Mouse (Mus musculus) splenic B cell, adult 2 months (primary cell): ENCODE data around the gene Pfdn6.
A peak's percentile ranks its signal among the peaks of the same experiment; 100 is the strongest.
"Not testable (repeated sequence)": the region's sequence is repeated elsewhere in the genome, so short reads cannot be mapped to it uniquely, and the experiment has no call there.

Experiments
- DNase-seq: peaks from one replicate; pipeline ENCODE4 v3.0.0-alpha.2; 2011; ENCODE audit warnings: low read depth, low spot score
- H3K27me3 ChIP-seq: 2 replicates; pipeline ENCODE4 v1.6.1; 2012; ENCODE audit warnings: mild to moderate bottlenecking, low read length, moderate library complexity, mixed read lengths; ENCODE audit not compliant: control insufficient read depth, poor library complexity, insufficient read depth, severe bottlenecking
- H3K36me3 ChIP-seq: 2 replicates; pipeline ENCODE4 v1.6.1; 2012; ENCODE audit warnings: mild to moderate bottlenecking, low read length, moderate library complexity, mixed read lengths; ENCODE audit not compliant: control insufficient read depth, poor library complexity, insufficient read depth, severe bottlenecking

Gene Pfdn6

DNA sequence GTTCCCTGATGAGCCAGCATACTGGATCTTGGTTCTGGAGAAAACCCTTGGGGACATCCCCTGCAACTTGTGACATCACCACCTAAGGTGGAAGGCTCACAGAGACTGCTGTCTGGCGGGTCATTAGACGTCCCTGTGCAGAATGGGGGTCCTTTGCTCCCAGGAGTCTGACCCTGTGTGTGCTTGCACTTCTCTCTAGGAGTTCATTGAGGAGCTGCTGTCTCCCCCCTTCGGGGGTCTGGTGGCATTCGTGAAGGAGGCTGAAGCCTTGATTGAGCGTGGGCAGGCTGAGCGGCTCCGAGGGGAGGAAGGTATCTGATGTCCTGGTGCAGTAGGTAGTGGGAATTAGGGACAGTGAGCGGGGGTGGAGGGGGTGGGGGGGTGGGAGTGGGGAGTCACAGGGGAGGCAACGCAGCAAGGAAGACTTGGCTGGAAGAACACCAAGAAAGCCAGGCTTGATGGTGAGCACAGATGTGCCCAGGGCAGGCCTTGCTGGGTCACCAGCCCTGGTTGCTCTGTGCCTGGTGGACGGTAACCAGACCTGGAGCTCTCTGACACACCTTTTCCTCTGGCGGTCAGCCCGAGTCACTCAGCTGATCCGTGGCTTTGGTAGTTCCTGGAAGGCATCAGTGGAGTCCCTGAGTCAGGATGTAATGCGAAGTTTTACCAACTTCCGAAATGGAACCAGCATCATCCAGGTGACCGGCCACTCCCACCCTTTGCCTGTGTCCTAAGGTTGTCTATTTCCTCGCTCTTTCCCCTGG lies 25.1 kb upstream of the Pfdn6 start:
- H3K27me3 ChIP-seq: no peaks in the 10 kb centered on the region
- no peak for DNase-seq
- H3K36me3 ChIP-seq: peaks cover 4% of the 10 kb centered on the region

DNA sequence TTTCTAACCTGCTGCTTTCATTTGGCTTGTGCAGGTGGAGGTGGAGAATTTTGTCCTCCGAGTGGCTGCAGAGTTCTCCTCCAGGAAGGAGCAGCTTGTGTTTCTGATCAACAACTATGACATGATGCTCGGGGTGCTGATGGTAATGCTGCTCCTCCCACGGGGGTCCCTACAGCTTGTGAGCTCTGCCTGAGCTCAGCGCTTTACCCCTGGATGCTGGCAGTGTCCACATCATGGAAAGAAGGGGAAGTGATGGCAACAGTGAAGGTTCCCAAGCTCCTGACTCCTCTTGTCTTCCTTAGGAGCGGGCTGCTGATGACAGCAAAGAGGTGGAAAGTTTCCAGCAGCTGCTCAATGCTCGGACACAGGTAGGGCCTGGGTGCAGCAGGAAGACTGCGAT lies 22.7 kb upstream of the Pfdn6 start:
- peaks cover 13% of the 10 kb centered on the region for H3K36me3 ChIP-seq
- no peak for DNase-seq
- no peaks in the 10 kb centered on the region for H3K27me3 ChIP-seq

GRCm38 (mm10) chr17:33959948-33960347 lies 19.8 kb upstream of the Pfdn6 start:
- Histone ChIP-seq H3K36me3 (peaks cover 14% of the 10 kb centered on the region), H3K27me3 (no peaks in the 10 kb centered on the region)
- no peak for DNase-seq

DNA sequence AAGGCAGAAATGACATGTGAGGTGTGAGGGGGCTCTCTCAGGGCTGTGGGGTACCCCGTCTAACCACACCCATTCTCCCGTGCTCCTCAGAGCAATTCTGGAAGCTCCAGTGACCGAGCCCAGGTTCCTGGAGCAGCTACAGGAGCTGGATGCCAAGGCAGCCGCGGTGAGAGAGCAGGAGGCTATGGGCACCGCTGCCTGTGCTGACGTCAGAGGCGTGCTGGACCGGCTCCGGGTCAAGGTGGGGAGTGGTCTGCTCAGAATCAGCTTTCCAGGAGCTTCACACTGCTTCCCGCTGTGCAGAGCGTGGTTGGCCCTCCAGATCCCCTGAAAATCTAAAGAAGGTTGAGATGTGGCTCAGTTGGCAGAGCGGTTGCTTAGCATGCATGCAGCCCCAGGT lies 19.0 kb upstream of the Pfdn6 start:
- no peak for DNase-seq
- Histone ChIP-seq H3K27me3 (no peaks in the 10 kb centered on the region), H3K36me3 (peaks cover 14% of the 10 kb centered on the region)

DNA sequence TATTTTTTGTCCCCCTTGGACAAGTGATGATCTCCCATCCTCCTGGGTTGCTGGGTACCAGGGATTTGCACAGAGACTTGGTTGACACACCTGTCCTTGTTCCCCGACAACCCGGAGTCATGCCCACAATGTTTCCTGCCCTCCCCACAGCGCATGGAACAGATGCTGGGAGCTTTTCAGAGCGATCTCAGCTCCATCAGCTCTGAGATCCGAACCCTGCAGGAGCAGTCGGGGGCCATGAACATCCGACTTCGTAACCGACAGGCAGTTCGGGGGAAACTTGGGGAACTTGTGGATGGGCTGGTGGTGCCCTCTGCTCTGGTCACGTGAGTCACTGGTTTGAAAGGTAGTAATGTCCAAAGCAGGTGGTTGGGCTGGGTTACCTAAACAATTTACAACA lies 18.3 kb upstream of the Pfdn6 start:
- no peak for DNase-seq
- Histone ChIP-seq H3K27me3 (no peaks in the 10 kb centered on the region), H3K36me3 (peaks cover 16% of the 10 kb centered on the region)

GRCm38 (mm10) chr17:33957493-33957892 lies 17.4 kb upstream of the Pfdn6 start:
- Histone ChIP-seq H3K27me3 (no peaks in the 10 kb centered on the region), H3K36me3 (peaks cover 14% of the 10 kb centered on the region)
- DNase-seq: no peak

DNA sequence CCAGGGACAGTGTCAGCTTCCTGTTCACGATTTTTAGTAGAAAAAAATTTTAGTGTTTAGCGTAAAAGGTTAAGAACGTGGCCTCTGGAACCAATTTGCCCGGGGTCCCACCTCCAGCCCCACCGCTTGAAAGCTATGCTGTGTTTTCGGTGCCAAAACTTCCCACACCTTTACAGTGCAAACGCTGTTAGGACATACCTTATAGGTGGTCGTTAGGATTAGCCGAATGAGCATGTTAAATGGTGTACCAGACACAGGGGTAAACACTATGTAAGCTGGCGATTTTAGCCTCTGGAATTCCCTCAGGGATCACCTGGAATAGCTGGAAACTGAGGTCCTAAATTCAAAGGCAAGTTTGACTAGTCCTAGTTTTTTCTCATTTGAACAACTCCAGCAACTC lies 16.2 kb upstream of the Pfdn6 start:
- peaks cover 15% of the 10 kb centered on the region for H3K36me3 ChIP-seq
- DNase-seq: no peak
- no peaks in the 10 kb centered on the region for H3K27me3 ChIP-seq

DNA sequence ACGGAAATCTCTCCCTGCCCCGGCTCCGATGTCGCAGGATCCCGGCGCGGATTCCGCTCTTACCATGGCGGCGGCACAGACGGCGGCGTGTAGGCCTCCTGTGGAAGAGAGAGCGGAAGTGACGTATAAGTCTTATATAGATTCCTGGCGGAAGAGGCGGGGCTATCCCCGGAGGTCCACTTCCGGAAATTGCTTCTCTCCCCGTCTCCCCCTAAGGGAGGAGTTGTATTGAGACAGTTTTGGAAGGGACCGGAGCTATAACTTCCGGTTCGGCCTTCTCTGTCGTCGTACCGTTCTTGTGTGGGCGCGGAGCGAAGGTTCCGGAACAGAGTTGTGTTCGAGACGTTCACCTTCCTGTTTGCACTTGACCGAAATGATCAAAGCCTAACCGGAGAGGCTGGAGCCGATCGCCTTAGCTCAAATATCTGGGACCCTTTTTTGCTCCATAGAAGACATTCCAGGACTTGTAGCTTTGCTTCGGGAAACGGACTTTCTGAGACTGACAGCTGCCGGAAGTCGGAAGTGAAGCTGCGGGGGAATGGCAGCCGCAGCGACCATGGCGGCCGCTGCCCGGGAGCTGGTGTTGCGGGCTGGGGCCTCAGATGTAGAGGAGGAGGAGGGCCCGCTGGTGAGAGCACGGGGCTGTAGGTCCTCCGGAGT lies 15.5 kb upstream of the Pfdn6 start, which contains the start of the genes Vps52 and Rps18:
Vps52 (plus strand) TSS at position 258 of the 660 bp plus-strand sequence.
Rps18 (minus strand) TSS at position 447 of the 660 bp plus-strand sequence.
- Histone ChIP-seq H3K27me3 (no peaks in the 10 kb centered on the region), H3K36me3 (peaks cover 13% of the 10 kb centered on the region)
- DNase-seq: peak; percentile 99

DNA sequence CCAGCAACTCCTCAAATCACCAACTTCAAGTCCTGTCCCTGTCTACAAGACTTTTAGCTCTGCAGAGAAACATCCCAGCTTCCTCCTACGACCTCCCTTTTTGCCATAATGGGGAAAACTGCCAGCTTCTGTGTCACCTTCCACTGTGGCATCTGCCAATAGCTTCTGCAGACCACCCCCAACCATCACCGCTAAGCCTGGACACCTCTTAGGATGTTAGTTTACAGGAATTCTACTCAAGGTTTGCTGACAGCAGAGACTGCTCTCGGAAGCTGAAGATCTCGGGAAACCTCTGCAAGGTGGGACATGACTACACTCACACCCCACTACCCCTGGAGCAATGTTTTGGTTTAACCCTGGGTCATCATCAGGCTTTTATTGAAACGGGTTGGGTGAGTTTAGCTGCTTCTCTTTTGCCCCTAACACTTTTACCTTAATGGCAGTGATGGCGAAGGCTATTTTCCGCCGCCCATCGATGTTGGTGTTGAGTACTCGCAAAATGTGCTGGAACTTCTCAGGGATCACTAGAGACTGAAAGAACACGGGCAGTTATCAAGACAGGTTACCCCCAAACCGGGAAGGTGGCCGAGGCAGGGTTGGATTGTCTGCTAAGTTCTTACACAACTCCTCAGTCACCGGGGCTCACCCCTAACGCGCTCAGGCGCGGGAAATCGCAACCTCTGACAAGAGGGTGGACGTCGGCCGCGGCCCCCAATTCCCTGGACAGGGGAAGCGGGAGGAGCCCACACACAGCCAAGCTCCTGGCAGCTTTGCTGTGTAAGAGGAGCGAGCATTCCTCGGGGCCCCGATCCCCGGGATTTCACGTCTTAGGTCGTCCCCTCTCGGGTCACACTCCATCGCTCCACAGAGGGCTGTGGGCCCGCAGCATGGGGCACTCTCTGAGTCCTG lies 14.8 kb upstream of the Pfdn6 start:
- Histone ChIP-seq H3K36me3 (peaks cover 11% of the 10 kb centered on the region), H3K27me3 (no peaks in the 10 kb centered on the region)
- DNase-seq: no peak

DNA sequence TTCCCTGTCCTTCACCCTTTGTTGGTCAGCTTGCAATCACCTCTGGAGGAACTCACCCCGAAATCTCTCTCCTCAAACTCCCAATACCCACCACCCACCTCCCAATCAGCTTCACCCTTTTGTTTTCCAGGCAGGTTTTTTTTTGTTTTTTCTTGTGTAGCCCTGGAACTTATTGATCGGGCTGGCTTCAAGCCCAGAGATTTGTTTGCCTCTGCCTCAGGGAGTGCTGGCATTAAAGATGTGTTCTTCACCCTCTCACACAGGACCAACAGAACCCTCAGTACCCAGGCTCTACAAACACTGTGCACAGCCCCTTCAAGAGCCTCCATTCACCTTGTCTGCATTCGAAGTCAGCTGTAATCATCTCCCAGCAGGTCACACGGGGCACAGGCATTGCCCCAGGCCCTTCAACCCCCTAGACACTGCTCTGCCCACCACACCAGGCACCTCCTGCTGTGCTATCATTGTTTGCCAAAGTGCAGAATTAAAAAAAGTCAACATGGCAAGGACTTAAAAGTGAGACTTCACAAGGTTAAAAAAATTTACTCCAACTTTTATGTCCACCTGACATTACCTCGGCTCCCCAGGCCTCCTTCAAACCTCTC lies 13.9 kb upstream of the Pfdn6 start:
- Histone ChIP-seq H3K27me3 (no peaks in the 10 kb centered on the region), H3K36me3 (peaks cover 9% of the 10 kb centered on the region)
- DNase-seq: no peak

- H3K36me3 ChIP-seq: peaks cover 8% of the 10 kb centered on the region
- no peaks in the 10 kb centered on the region for H3K27me3 ChIP-seq
Measured at GRCm38 (mm10) chr17:33953310-33953709, 13.2 kb upstream of the Pfdn6 start.

DNA sequence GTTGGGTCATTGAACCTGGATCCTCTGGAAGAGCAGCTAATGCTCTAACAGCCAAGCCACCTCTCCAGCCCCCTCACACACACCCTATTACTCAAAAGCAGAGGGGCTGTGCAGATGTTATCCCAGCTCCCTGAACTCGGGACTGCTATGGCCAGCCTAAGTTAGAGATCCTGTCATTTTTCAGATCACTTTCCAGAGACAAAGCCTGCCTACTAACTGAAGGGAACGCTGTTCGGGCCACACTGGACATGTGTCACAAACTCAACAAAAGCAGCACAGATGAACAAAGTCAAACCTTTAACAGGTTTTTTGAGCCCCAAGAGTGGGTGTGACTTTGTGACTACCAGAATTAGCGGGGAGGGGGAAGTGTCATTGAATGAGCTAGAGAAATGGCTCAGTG lies 12.7 kb upstream of the Pfdn6 start:
- no peak for DNase-seq
- H3K27me3 ChIP-seq: no peaks in the 10 kb centered on the region
- H3K36me3 ChIP-seq: peaks cover 7% of the 10 kb centered on the region

More at GRCm38 (mm10) chr17:33953310-33953709, 13.2 kb upstream of the Pfdn6 start:
- DNase-seq: no peak

DNA sequence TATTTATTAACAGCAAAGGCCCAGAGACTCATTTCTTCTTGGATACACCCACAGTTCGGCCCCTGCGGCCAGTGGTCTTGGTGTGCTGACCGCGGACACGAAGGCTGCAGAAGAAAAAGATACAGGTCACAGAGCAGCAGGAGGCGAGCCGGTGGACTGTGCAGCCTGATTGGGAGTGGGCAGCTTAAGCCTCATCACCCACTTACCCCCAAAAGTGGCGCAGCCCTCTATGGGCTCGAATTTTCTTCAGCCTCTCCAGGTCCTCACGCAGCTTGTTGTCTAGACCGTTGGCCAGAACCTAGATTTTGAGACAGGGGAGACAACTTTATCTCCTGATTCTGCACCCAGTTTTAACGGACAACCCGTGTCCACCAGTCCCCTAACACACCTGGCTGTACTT lies 11.9 kb upstream of the Pfdn6 start:
- not testable (repeated sequence) for H3K36me3 ChIP-seq, DNase-seq, H3K27me3 ChIP-seq
